Mouse (Mus musculus): ENCODE data around the gene Bmper. TPM values are rescaled to one million over a fixed set of nuclear protein-coding genes. Genes with fewer than 3 reads are reported as not detected.

Gene Bmper
- polyA plus RNA-seq (2014; fragmentation: Nextera tagmentation; extraction: Ambion mirVana), result 8.4 and 9.9 TPM in 2 replicates

- Histone ChIP-seq H3K4me1 (replicated peaks; ENCODE audit: control insufficient read depth, insufficient read depth, low read length) (peaks cover 8% of the 10 kb centered on the region; the same call in 1 of the 2 replicates), H3K9me3 (ENCODE audit: control insufficient read depth, low read length) (no peaks in the 10 kb centered on the region), H3K4me3 (replicated peaks; ENCODE audit: low read length) (peak within 1 kb of the TSS; percentile 81), H3K27me3 (ENCODE audit: control insufficient read depth, insufficient read depth, low read length) (peaks cover 48% of the 10 kb centered on the region), H3K4me2 (replicated peaks) (peak within 1 kb of the TSS; percentile 92), H3K36me3 (replicated peaks; ENCODE audit: control insufficient read depth, insufficient read depth) (no peaks in the 10 kb centered on the region), H3K9ac (peak within 1 kb of the TSS; percentile 88), H3K27ac (peak within 1 kb of the TSS; percentile 85)
- WGBS, result under 1% methylated on average over 77 of the region's 86 CpGs
- ATAC-seq (ENCODE audit: low FRiP score) (peak; percentile 86), DNase-seq (ENCODE audit: low spot score) (peak; percentile 48)
These were observed at the start of gene Bmper for GRCm38 (mm10) chr9:23222841-23223548. Gene Bmper (plus strand): TSS chr9:23223076.

- Histone ChIP-seq H3K4me3 (replicated peaks; ENCODE audit: low read length) (no peak overlapping the region), H3K27me3 (ENCODE audit: control insufficient read depth, insufficient read depth, low read length) (no peaks in the 10 kb centered on the region), H3K4me2 (replicated peaks) (no peak overlapping the region), H3K27ac (no peak overlapping the region), H3K4me1 (replicated peaks; ENCODE audit: control insufficient read depth, insufficient read depth, low read length) (no peaks in the 10 kb centered on the region), H3K9me3 (ENCODE audit: control insufficient read depth, low read length) (no peaks in the 10 kb centered on the region), H3K36me3 (replicated peaks; ENCODE audit: control insufficient read depth, insufficient read depth) (no peaks in the 10 kb centered on the region), H3K9ac (no peak overlapping the region)
- WGBS, result 84% methylated on average over 4 of the region's 4 CpGs
- no peak for ATAC-seq (ENCODE audit: low FRiP score)
- no peak for DNase-seq (ENCODE audit: low spot score)
These were observed 45.4 kb upstream of the Bmper start for GRCm38 (mm10) chr9:23177476-23177875.

GRCm38 (mm10) chr9:23187181-23187580, 35.7 kb upstream of the Bmper start:
- Histone ChIP-seq H3K4me3 (replicated peaks; ENCODE audit: low read length) (no peak overlapping the region), H3K27me3 (ENCODE audit: control insufficient read depth, insufficient read depth, low read length) (no peaks in the 10 kb centered on the region), H3K4me2 (replicated peaks) (no peak overlapping the region), H3K9me3 (ENCODE audit: control insufficient read depth, low read length) (no peaks in the 10 kb centered on the region), H3K27ac (no peak overlapping the region), H3K36me3 (replicated peaks; ENCODE audit: control insufficient read depth, insufficient read depth) (no peaks in the 10 kb centered on the region), H3K4me1 (replicated peaks; ENCODE audit: control insufficient read depth, insufficient read depth, low read length) (no peaks in the 10 kb centered on the region), H3K9ac (no peak overlapping the region)
- DNase-seq (ENCODE audit: low spot score), result no peak
- 84% methylated on average over 4 of the region's 4 CpGs for WGBS
- ATAC-seq (ENCODE audit: low FRiP score), result no peak

- 79% methylated on average over 4 of the region's 4 CpGs for WGBS
- H3K27ac ChIP-seq, result no peak overlapping the region
- no peak overlapping the region for H3K4me2 ChIP-seq (replicated peaks)
- H3K9ac ChIP-seq, result no peak overlapping the region
- no peaks in the 10 kb centered on the region for H3K9me3 ChIP-seq (ENCODE audit: control insufficient read depth, low read length)
- DNase-seq (ENCODE audit: low spot score), result no peak
- no peaks in the 10 kb centered on the region for H3K4me1 ChIP-seq (replicated peaks; ENCODE audit: control insufficient read depth, insufficient read depth, low read length)
- ATAC-seq (ENCODE audit: low FRiP score), result no peak
- H3K36me3 ChIP-seq (replicated peaks; ENCODE audit: control insufficient read depth, insufficient read depth), result no peaks in the 10 kb centered on the region
- no peaks in the 10 kb centered on the region for H3K27me3 ChIP-seq (ENCODE audit: control insufficient read depth, insufficient read depth, low read length)
- H3K4me3 ChIP-seq (replicated peaks; ENCODE audit: low read length), result no peak overlapping the region
These were observed 34.7 kb upstream of the Bmper start for GRCm38 (mm10) chr9:23188136-23188535.

- WGBS, result 80% methylated on average over 1 of the region's 1 CpGs
- H3K36me3 ChIP-seq (replicated peaks; ENCODE audit: control insufficient read depth, insufficient read depth), result no peaks in the 10 kb centered on the region
These were observed 31.9 kb upstream of the Bmper start for GRCm38 (mm10) chr9:23190950-23191349.

GRCm38 (mm10) chr9:23191431-23191830, 31.4 kb upstream of the Bmper start:
- 96% methylated on average over 2 of the region's 2 CpGs for WGBS
- Histone ChIP-seq H3K4me1 (replicated peaks; ENCODE audit: control insufficient read depth, insufficient read depth, low read length) (no peaks in the 10 kb centered on the region), H3K9ac (no peak overlapping the region), H3K36me3 (replicated peaks; ENCODE audit: control insufficient read depth, insufficient read depth) (no peaks in the 10 kb centered on the region), H3K4me2 (replicated peaks) (no peak overlapping the region), H3K27ac (no peak overlapping the region), H3K9me3 (ENCODE audit: control insufficient read depth, low read length) (no peaks in the 10 kb centered on the region), H3K4me3 (replicated peaks; ENCODE audit: low read length) (no peak overlapping the region), H3K27me3 (ENCODE audit: control insufficient read depth, insufficient read depth, low read length) (no peaks in the 10 kb centered on the region)
- DNase-seq (ENCODE audit: low spot score) (no peak), ATAC-seq (ENCODE audit: low FRiP score) (no peak)

More at GRCm38 (mm10) chr9:23190950-23191349, 31.9 kb upstream of the Bmper start:
- no peak overlapping the region for H3K4me2 ChIP-seq (replicated peaks)
- no peak overlapping the region for H3K27ac ChIP-seq
- H3K4me1 ChIP-seq (replicated peaks; ENCODE audit: control insufficient read depth, insufficient read depth, low read length), result no peaks in the 10 kb centered on the region
- H3K9ac ChIP-seq, result no peak overlapping the region
- no peak for ATAC-seq (ENCODE audit: low FRiP score)
- DNase-seq (ENCODE audit: low spot score), result no peak
- H3K4me3 ChIP-seq (replicated peaks; ENCODE audit: low read length), result no peak overlapping the region
- no peaks in the 10 kb centered on the region for H3K27me3 ChIP-seq (ENCODE audit: control insufficient read depth, insufficient read depth, low read length)
- no peaks in the 10 kb centered on the region for H3K9me3 ChIP-seq (ENCODE audit: control insufficient read depth, low read length)

- Histone ChIP-seq H3K9me3 (ENCODE audit: control insufficient read depth, low read length) (no peaks in the 10 kb centered on the region), H3K36me3 (replicated peaks; ENCODE audit: control insufficient read depth, insufficient read depth) (no peaks in the 10 kb centered on the region), H3K27ac (no peak overlapping the region), H3K4me1 (replicated peaks; ENCODE audit: control insufficient read depth, insufficient read depth, low read length) (no peaks in the 10 kb centered on the region), H3K27me3 (ENCODE audit: control insufficient read depth, insufficient read depth, low read length) (no peaks in the 10 kb centered on the region), H3K4me3 (replicated peaks; ENCODE audit: low read length) (no peak overlapping the region), H3K4me2 (replicated peaks) (no peak overlapping the region), H3K9ac (no peak overlapping the region)
- DNase-seq (ENCODE audit: low spot score) (no peak), ATAC-seq (ENCODE audit: low FRiP score) (no peak)
- 82% methylated on average over 3 of the region's 3 CpGs for WGBS
These were observed 30.1 kb upstream of the Bmper start for GRCm38 (mm10) chr9:23192567-23193331.

- no peak for DNase-seq (ENCODE audit: low spot score)
These were observed 23.9 kb upstream of the Bmper start for GRCm38 (mm10) chr9:23198996-23199395.

GRCm38 (mm10) chr9:23199841-23200240, 23.0 kb upstream of the Bmper start:
- no peak for DNase-seq (ENCODE audit: low spot score)

More at GRCm38 (mm10) chr9:23198996-23199395, 23.9 kb upstream of the Bmper start:
- no peak for ATAC-seq (ENCODE audit: low FRiP score)
- no peak overlapping the region for H3K9ac ChIP-seq
- H3K4me1 ChIP-seq (replicated peaks; ENCODE audit: control insufficient read depth, insufficient read depth, low read length), result 0 out of 2 replicates have a peak, but pooled peaks cover under 1% of the 10 kb centered on the region
- no peak overlapping the region for H3K4me2 ChIP-seq (replicated peaks)
- no peaks in the 10 kb centered on the region for H3K27me3 ChIP-seq (ENCODE audit: control insufficient read depth, insufficient read depth, low read length)
- no peak overlapping the region for H3K4me3 ChIP-seq (replicated peaks; ENCODE audit: low read length)
- no peaks in the 10 kb centered on the region for H3K9me3 ChIP-seq (ENCODE audit: control insufficient read depth, low read length)
- H3K36me3 ChIP-seq (replicated peaks; ENCODE audit: control insufficient read depth, insufficient read depth), result no peaks in the 10 kb centered on the region
- H3K27ac ChIP-seq, result no peak overlapping the region
- 94% methylated on average over 4 of the region's 4 CpGs for WGBS

More at GRCm38 (mm10) chr9:23199841-23200240, 23.0 kb upstream of the Bmper start:
- Histone ChIP-seq H3K4me1 (replicated peaks; ENCODE audit: control insufficient read depth, insufficient read depth, low read length) (peaks cover 9% of the 10 kb centered on the region), H3K4me3 (replicated peaks; ENCODE audit: low read length) (no peak overlapping the region), H3K27ac (no peak overlapping the region), H3K9me3 (ENCODE audit: control insufficient read depth, low read length) (no peaks in the 10 kb centered on the region), H3K27me3 (ENCODE audit: control insufficient read depth, insufficient read depth, low read length) (no peaks in the 10 kb centered on the region), H3K36me3 (replicated peaks; ENCODE audit: control insufficient read depth, insufficient read depth) (no peaks in the 10 kb centered on the region), H3K4me2 (replicated peaks) (no peak overlapping the region), H3K9ac (no peak overlapping the region)
- WGBS, result 83% methylated on average over 1 of the region's 1 CpGs
- no peak for ATAC-seq (ENCODE audit: low FRiP score)

Data from hindbrain, embryonic 14.5 days (tissue).